Mouse (Mus musculus): ENCODE data around the gene Copg2. TPM values are rescaled to one million over a fixed set of nuclear protein-coding genes. Genes with fewer than 3 reads are reported as not detected.

Gene Copg2
- total RNA-seq (2021), result 10 to 100 TPM; 86.9 to 92.5 TPM
- long read RNA-seq, transcript Copg2-201 (24 exons, 3,961 nt), result major isoform, 17 of 33 reads
- long read RNA-seq, partial matches to known transcripts, result 9 of 33 reads
- long read RNA-seq, other reads (novel, unspliced or antisense), result 7 of 33 reads

GRCm38 (mm10) chr6:30896195-30896985 lies at the start of gene Copg2:
Copg2 (minus strand) TSS chr6:30896794.
- DNase-seq (ENCODE audit: low spot score in 2 of 2), result peak; percentile 94 to 97

- no peak for DNase-seq (ENCODE audit: low spot score in 2 of 2)
These were observed 42.7 kb upstream of the Copg2 start for GRCm38 (mm10) chr6:30939264-30939663.

GRCm38 (mm10) chr6:30922821-30923220 lies 26.2 kb upstream of the Copg2 start:
- DNase-seq (ENCODE audit: low spot score in 2 of 2), result peak in 1 of 2 experiments; percentile 4

GRCm38 (mm10) chr6:30921826-30922225 lies 25.2 kb upstream of the Copg2 start:
- no peak for DNase-seq (ENCODE audit: low spot score in 2 of 2)

- DNase-seq (ENCODE audit: low spot score in 2 of 2), result peak in 1 of 2 experiments; percentile 35
These were observed 24.5 kb upstream of the Copg2 start for GRCm38 (mm10) chr6:30920834-30921675.

- no peak for DNase-seq (ENCODE audit: low spot score in 2 of 2)
These were observed 18.9 kb upstream of the Copg2 start, which contains the start of gene Tsga13 for GRCm38 (mm10) chr6:30915473-30915872. Tsga13 (minus strand) TSS chr6:30915573.

- peak; percentile 42 to 54 for DNase-seq (ENCODE audit: low spot score in 2 of 2)
These were observed 11.4 kb upstream of the Copg2 start for GRCm38 (mm10) chr6:30907970-30908369.

- DNase-seq (ENCODE audit: low spot score in 2 of 2), result no peak
These were observed 8.3 kb upstream of the Copg2 start for GRCm38 (mm10) chr6:30904911-30905310.

- no peak for DNase-seq (ENCODE audit: low spot score in 2 of 2)
These were observed 7.4 kb upstream of the Copg2 start for GRCm38 (mm10) chr6:30904033-30904432.

GRCm38 (mm10) chr6:30897520-30897919 lies 926 bp upstream of the Copg2 start:
- no peak for DNase-seq (ENCODE audit: low spot score in 2 of 2)

GRCm38 (mm10) chr6:30896986-30897327 lies 363 bp upstream of the Copg2 start:
- no peak for DNase-seq (ENCODE audit: low spot score in 2 of 2)

GRCm38 (mm10) chr6:30895819-30896194 lies 787 bp downstream of the Copg2 start:
- no peak for DNase-seq (ENCODE audit: low spot score in 2 of 2)

- DNase-seq (ENCODE audit: low spot score in 2 of 2), result no peak
These were observed 3.5 kb downstream of the Copg2 start for GRCm38 (mm10) chr6:30893081-30893480.

GRCm38 (mm10) chr6:30891761-30892160 lies 4.8 kb downstream of the Copg2 start:
- DNase-seq (ENCODE audit: low spot score in 2 of 2), result no peak

- no peak for DNase-seq (ENCODE audit: low spot score in 2 of 2)
These were observed 11.7 kb downstream of the Copg2 start for GRCm38 (mm10) chr6:30884856-30885255.

- peak in 1 of 2 experiments; percentile 20 for DNase-seq (ENCODE audit: low spot score in 2 of 2)
These were observed 13.1 kb downstream of the Copg2 start for GRCm38 (mm10) chr6:30883491-30883890.

GRCm38 (mm10) chr6:30876661-30877060 lies 19.9 kb downstream of the Copg2 start:
- no peak for DNase-seq (ENCODE audit: low spot score in 2 of 2)

- no peak for DNase-seq (ENCODE audit: low spot score in 2 of 2)
These were observed 30.1 kb downstream of the Copg2 start for GRCm38 (mm10) chr6:30866501-30866900.

GRCm38 (mm10) chr6:30865031-30865678 lies 31.4 kb downstream of the Copg2 start:
- no peak for DNase-seq (ENCODE audit: low spot score in 2 of 2)

- DNase-seq (ENCODE audit: low spot score in 2 of 2), result no peak
These were observed 40.6 kb downstream of the Copg2 start for GRCm38 (mm10) chr6:30855956-30856355.

- DNase-seq (ENCODE audit: low spot score in 2 of 2), result no peak
These were observed 41.4 kb downstream of the Copg2 start for GRCm38 (mm10) chr6:30855205-30855604.
